Comparison of ENCODE assay signal across 22 mouse cellular contexts in the genomic region with DNA sequence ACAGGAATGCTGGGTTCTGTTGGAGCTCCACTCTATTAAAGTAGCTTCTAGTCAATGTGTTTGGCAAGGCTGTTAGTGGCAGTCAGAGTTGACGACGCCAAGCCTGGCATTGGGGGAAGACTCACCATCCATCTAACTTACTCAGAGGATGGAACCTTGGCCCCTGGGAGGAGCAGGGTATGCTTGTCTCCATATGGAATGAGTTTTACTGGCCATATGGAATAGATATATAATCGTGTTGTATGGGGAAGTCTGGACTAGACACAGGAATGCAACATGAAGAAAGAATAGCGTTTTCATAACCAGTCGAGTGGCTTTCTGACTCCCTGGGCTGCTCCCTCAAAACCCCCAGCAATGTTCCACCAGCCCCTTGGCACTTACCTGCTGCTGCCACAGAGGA.
"Had no signal": no experiment of that assay in that cellular context is flagged by ENCODE, and none has a peak within 500 bp of the region (broad histone marks: within the 10 kb centered on the region; RNA-seq: fewer than 3 reads in every experiment).

No protein-coding gene starts in this region.

- H3K9ac ChIP-seq: liver, embryonic 12.5 days; liver, embryonic 15.5 days; lung, embryonic 15.5 days; midbrain, embryonic 12.5 days; midbrain, embryonic 15.5 days; neural tube, embryonic 12.5 days; neural tube, embryonic 15.5 days had no signal

- H3K4me1 ChIP-seq: liver, embryonic 12.5 days; liver, embryonic 15.5 days had no signal

- ATAC-seq: intestine, postnatal 0 days; liver, embryonic 12.5 days; midbrain, embryonic 15.5 days had no signal

- H3K27ac ChIP-seq: kidney, postnatal 0 days; liver, embryonic 12.5 days; liver, embryonic 15.5 days; lung, embryonic 15.5 days; midbrain, embryonic 12.5 days; midbrain, embryonic 15.5 days; neural tube, embryonic 12.5 days; neural tube, embryonic 15.5 days; stomach, postnatal 0 days had no signal

- H3K27me3 ChIP-seq: liver, embryonic 12.5 days; liver, embryonic 15.5 days; lung, embryonic 15.5 days; midbrain, embryonic 12.5 days; midbrain, embryonic 15.5 days; neural tube, embryonic 12.5 days; neural tube, embryonic 15.5 days had no signal

- H3K36me3 ChIP-seq: liver, embryonic 12.5 days; liver, embryonic 15.5 days; lung, embryonic 15.5 days; midbrain, embryonic 15.5 days; neural tube, embryonic 12.5 days; neural tube, embryonic 15.5 days had no signal

- H3K9me3 ChIP-seq: liver, embryonic 12.5 days; liver, embryonic 15.5 days; lung, embryonic 15.5 days; midbrain, embryonic 12.5 days; midbrain, embryonic 15.5 days; neural tube, embryonic 12.5 days; neural tube, embryonic 15.5 days had no signal

- H3K4me2 ChIP-seq: liver, embryonic 12.5 days; liver, embryonic 15.5 days; lung, embryonic 15.5 days; midbrain, embryonic 12.5 days; midbrain, embryonic 15.5 days; neural tube, embryonic 12.5 days; neural tube, embryonic 15.5 days had no signal

- H3K4me3 ChIP-seq: liver, embryonic 12.5 days; liver, embryonic 15.5 days; lung, embryonic 15.5 days; midbrain, embryonic 12.5 days; midbrain, embryonic 15.5 days; neural tube, embryonic 12.5 days; neural tube, embryonic 15.5 days had no signal

- DNase-seq: kidney, adult 2 months; kidney, postnatal 36 days; liver; lung, adult 18-20 months; lung, postnatal 10 days; lung, postnatal 36 days; right cerebral cortex, adult 18-20 months; right cerebral cortex, postnatal 14 days; right cerebral cortex, postnatal 4 days; thymus, adult 2 months; thymus, postnatal 14 days; thymus, postnatal 4 days had no signal
